Mouse (Mus musculus) spleen, adult 12 weeks (tissue): ENCODE data around the gene Rbms2.
"Not testable (repeated sequence)": the region's sequence is repeated elsewhere in the genome, so short reads cannot be mapped to it uniquely, and the experiment has no call there.

ENCODE experiments used
- DNase-seq: peaks from one replicate; pipeline ENCODE4 v3.0.0; 2022; ENCODE audit warnings: low spot score

Rbms2 gene

GRCm38 (mm10) chr10:128192030-128192766 is 12.1 kb upstream of the Rbms2 start:
- not testable (repeated sequence) for DNase-seq

- DNase-seq = no peak
These were observed 11.4 kb upstream of the Rbms2 start for GRCm38 (mm10) chr10:128191472-128191871.

- peak; percentile 57 for DNase-seq
These were observed 8.3 kb upstream of the Rbms2 start for GRCm38 (mm10) chr10:128188242-128188877.

- peak; percentile 65 for DNase-seq
These were observed 7.1 kb upstream of the Rbms2 start for GRCm38 (mm10) chr10:128187181-128187605.

GRCm38 (mm10) chr10:128185959-128186358 is 5.9 kb upstream of the Rbms2 start:
- peak; percentile 86 for DNase-seq

GRCm38 (mm10) chr10:128185277-128185940 is 5.3 kb upstream of the Rbms2 start:
- DNase-seq = no peak

- no peak for DNase-seq
These were observed 4.2 kb upstream of the Rbms2 start for GRCm38 (mm10) chr10:128184296-128184695.

GRCm38 (mm10) chr10:128177316-128177715 is 2.8 kb downstream of the Rbms2 start:
- no peak for DNase-seq

GRCm38 (mm10) chr10:128175996-128176755 is 3.9 kb downstream of the Rbms2 start:
- DNase-seq = peak; percentile 42

GRCm38 (mm10) chr10:128175302-128175701 is 4.8 kb downstream of the Rbms2 start:
- no peak for DNase-seq

GRCm38 (mm10) chr10:128171348-128171747 is 8.7 kb downstream of the Rbms2 start:
- DNase-seq = not testable (repeated sequence)

- DNase-seq = no peak
These were observed 13.0 kb downstream of the Rbms2 start for GRCm38 (mm10) chr10:128167091-128167490.

GRCm38 (mm10) chr10:128165726-128166125 is 14.4 kb downstream of the Rbms2 start:
- not testable (repeated sequence) for DNase-seq

GRCm38 (mm10) chr10:128153978-128154377 is 26.1 kb downstream of the Rbms2 start:
- DNase-seq = no peak

GRCm38 (mm10) chr10:128150941-128151340 is 29.2 kb downstream of the Rbms2 start:
- DNase-seq = no peak

- peak; percentile 56 for DNase-seq
These were observed 30.5 kb downstream of the Rbms2 start for GRCm38 (mm10) chr10:128149592-128149991.

GRCm38 (mm10) chr10:128148789-128149365 is 31.2 kb downstream of the Rbms2 start:
- no peak for DNase-seq

GRCm38 (mm10) chr10:128144961-128145360 is 35.1 kb downstream of the Rbms2 start:
- no peak for DNase-seq

GRCm38 (mm10) chr10:128143659-128144058 is 36.4 kb downstream of the Rbms2 start:
- no peak for DNase-seq

- no peak for DNase-seq
These were observed 37.9 kb downstream of the Rbms2 start for GRCm38 (mm10) chr10:128142165-128142564.

GRCm38 (mm10) chr10:128140236-128140952 is 39.7 kb downstream of the Rbms2 start:
- peak; percentile 42 for DNase-seq
